Mouse (Mus musculus): ENCODE measurements around the gene Zfp367.

DNA sequence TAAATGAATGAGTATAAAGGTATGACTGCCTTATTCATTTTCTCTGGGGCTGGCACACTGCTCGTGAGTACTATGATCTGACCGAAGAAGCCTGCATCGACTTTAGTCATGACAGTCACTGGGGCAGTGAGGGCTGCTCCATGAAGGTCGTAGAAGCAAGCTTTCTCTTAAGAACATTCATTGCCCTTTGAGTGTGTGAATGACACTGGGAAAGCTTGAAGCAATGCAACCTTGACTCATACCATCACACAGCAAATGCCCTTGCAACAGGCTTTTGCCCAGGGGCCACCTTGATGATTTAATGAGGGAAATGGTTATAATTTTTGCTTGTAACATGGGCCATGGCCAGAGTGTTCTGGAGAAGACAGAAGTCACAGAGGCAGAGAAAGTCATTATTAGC, 33.5 kb upstream of the Zfp367 start:
- no peak for TF ChIP-seq CTCF (IDR thresholded peaks at IDR 0.05; ENCODE audit: low read depth, low read length)
- TF ChIP-seq TAL1 (conservative IDR thresholded peaks at IDR 0.05; ENCODE audit: low read depth, low read length): no peak
- no peak for TF ChIP-seq POLR2AphosphoS5 (IDR thresholded peaks at IDR 0.05; ENCODE audit: insufficient replicate concordance, low read depth, low read length)

Measured in G1E (cell line).